Mouse (Mus musculus) CH12.LX (cell line): ENCODE results near the gene Ippk. TPM values are rescaled to one million over a fixed set of nuclear protein-coding genes. Genes with fewer than 3 reads are reported as not detected.

Experiments
- DNase-seq: peaks from one replicate; pipeline ENCODE4 v3.0.0-alpha.2; 2013; ENCODE audit errors: extremely low read depth
- H3K27ac ChIP-seq: 2 replicates; pipeline ENCODE4 v1.5.1; 2012; ENCODE audit warnings: low read depth, mild to moderate bottlenecking, control low read depth, moderate library complexity; ENCODE audit not compliant: insufficient read depth
- H3K27me3 ChIP-seq: replicated peaks from 2 replicates; pipeline ENCODE3; 2012; ENCODE audit warnings: inconsistent platforms
- H3K36me3 ChIP-seq, 2 experiments: replicated peaks in 1 of 2; 2 replicates each; pipeline versions ENCODE3 to v1.6.1; 2012; ENCODE audit warnings: inconsistent platforms in 1 of 2, low read length in 1 of 2, mild to moderate bottlenecking in 1 of 2, mixed read lengths in 1 of 2, moderate library complexity in 1 of 2; ENCODE audit not compliant: control insufficient read depth in 1 of 2, insufficient read depth in 1 of 2
- H3K4me1 ChIP-seq, 2 experiments: 2 replicates each; pipeline ENCODE4 v1.6.1; 2012; ENCODE audit warnings: inconsistent platforms in 1 of 2, moderate library complexity in 1 of 2; ENCODE audit not compliant: insufficient read depth in 2 of 2, control insufficient read depth in 1 of 2
- H3K4me2 ChIP-seq: 2 replicates; pipeline ENCODE4 v1.6.1; 2012; ENCODE audit warnings: low read depth, mild to moderate bottlenecking, control low read depth; ENCODE audit not compliant: poor library complexity, insufficient read depth, severe bottlenecking
- H3K4me3 ChIP-seq, 3 experiments: fragments of 150-350 bp in 1 of 3; sonication (generic) in 1 of 3; replicated peaks in 1 of 3; 2 replicates each; pipeline versions ENCODE3 to v1.5.1; 2011 to 2012; ENCODE audit warnings: low read depth in 2 of 3, low read length in 2 of 3, mild to moderate bottlenecking in 2 of 3, moderate library complexity in 2 of 3, control low read depth in 1 of 3, improper control_type of control experiment in 1 of 3, inconsistent platforms in 1 of 3, mixed read lengths in 1 of 3; ENCODE audit not compliant: poor library complexity in 1 of 3
- H3K79me2 ChIP-seq: replicated peaks from 2 replicates; pipeline ENCODE4 v1.6.1; 2012; ENCODE audit warnings: mild to moderate bottlenecking, moderate library complexity; ENCODE audit not compliant: control insufficient read depth, poor library complexity, insufficient read depth, severe bottlenecking; ENCODE audit errors: extremely low read depth
- H3K9ac ChIP-seq: 2 replicates; pipeline ENCODE4 v1.6.1; 2012; ENCODE audit warnings: low read depth, mild to moderate bottlenecking, control low read depth, moderate library complexity; ENCODE audit not compliant: insufficient read depth
- H3K9me3 ChIP-seq: replicated peaks from 2 replicates; pipeline ENCODE3; 2012; ENCODE audit warnings: low read length, inconsistent platforms, mixed read lengths
- CTCF ChIP-seq, 2 experiments: IDR thresholded peaks in 1 of 2; conservative IDR thresholded peaks in 1 of 2; 2 replicates each; pipeline ENCODE4 v1.5.1; 2011 to 2012; ENCODE audit warnings: low read depth in 2 of 2, low read length in 2 of 2, improper control_type of control experiment in 1 of 2, inconsistent platforms in 1 of 2, mild to moderate bottlenecking in 1 of 2, moderate library complexity in 1 of 2
- MAZ ChIP-seq: IDR thresholded peaks from 2 replicates; pipeline ENCODE4 v1.6.1; 2012; ENCODE audit warnings: low read depth, mild to moderate bottlenecking, inconsistent platforms, low read length, improper control_type of control experiment, moderate library complexity
- POLR2A ChIP-seq: IDR thresholded peaks from 2 replicates; pipeline ENCODE4 v1.6.1; 2011; ENCODE audit warnings: low read depth, mild to moderate bottlenecking, improper control_type of control experiment, low read length
- dilution Hi-C: fragments of 300-500 bp; cut with MboI; formaldehyde crosslinking; loops from 2 replicates; pipeline ENCODE4 v1.14.3; 2020; ENCODE audit warnings: low sequenced_read_pairs; ENCODE audit not compliant: extremely low pct_unique_long_range_greater_than_20kb, extremely low pct_ligation_motif_present
- in situ Hi-C: fragments of 300-500 bp; cut with MboI; formaldehyde crosslinking; loops from 3 replicates; pipeline ENCODE4 v1.14.3; 2019; ENCODE audit warnings: low sequenced_read_pairs, low pct_ligation_motif_present, low pct_unique_long_range_greater_than_20kb, mixed read lengths
- polyA plus RNA-seq: library from polyadenylated mRNA; unstranded; fragments of >175 nt; gene quantifications from 2 replicates; pipeline ENCODE4 v1.2.1, GENCODE M21; 2012; ENCODE audit warnings: low read depth; ENCODE audit not compliant: insufficient read length
- total RNA-seq, 2 experiments: library from RNA; depleted of rRNA; stranded (reverse); fragments of 300-350 nt in 1 of 2; fragments of >200 nt in 1 of 2; gene quantifications; 2 replicates each; pipeline ENCODE4 v1.2.3; 2012 to 2014

Gene Ippk
- total and polyA plus RNA-seq, 3 experiments: 8.7 to 21.5 (median 10.3) TPM

- H3K4me1 ChIP-seq: no peaks in the 10 kb centered on the region
- in situ Hi-C loops: no loop called here
- no peak overlapping the region for H3K4me3 ChIP-seq
- DNase-seq: no peak
- no peaks in the 10 kb centered on the region for H3K9me3 ChIP-seq
- H3K27ac ChIP-seq: no peak overlapping the region
- dilution Hi-C loops: no loop called here
- H3K79me2 ChIP-seq: no peaks in the 10 kb centered on the region
- H3K36me3 ChIP-seq: no peaks in the 10 kb centered on the region
- H3K9ac ChIP-seq: no peak overlapping the region
- no peaks in the 10 kb centered on the region for H3K27me3 ChIP-seq
- no peak overlapping the region for H3K4me2 ChIP-seq
- TF ChIP-seq MAZ: no peak
- TF ChIP-seq CTCF (conservative IDR thresholded peaks at IDR 0.05 in 1 of 2, IDR thresholded peaks at IDR 0.05 in 1 of 2; ENCODE audit: low read depth in 2 of 2, low read length in 2 of 2): no peak
- TF ChIP-seq POLR2A: no peak
- TF ChIP-seq, all 38 proteins: peak for 0
Measured at GRCm38 (mm10) chr13:49507176-49507575, 86.1 kb downstream of the Ippk start.

Other genes with a start within 250 kb of the Ippk start
- gene Ninj1, start 233.8 kb upstream of the Ippk start, total RNA-seq (2012; rRNA removed): 12.7 and 14.2 TPM in 2 replicates
- gene Ninj1, start 233.8 kb upstream of the Ippk start, total RNA-seq (2014; rRNA removed): 18.8 and 21.2 TPM in 2 replicates
- gene Ninj1, start 233.8 kb upstream of the Ippk start, polyA plus RNA-seq: 24.9 and 25.2 TPM in 2 replicates
- 4.9 and 5.2 TPM in 2 replicates for gene Card19, start 205.2 kb upstream of the Ippk start, total RNA-seq (2012; rRNA removed)
- gene Card19, start 205.2 kb upstream of the Ippk start, total RNA-seq (2014; rRNA removed): 3.8 and 3.9 TPM in 2 replicates
- gene Card19, start 205.2 kb upstream of the Ippk start, polyA plus RNA-seq: 5.7 and 9.3 TPM in 2 replicates
- gene Susd3, start 172.5 kb upstream of the Ippk start, total RNA-seq (2012; rRNA removed): 7.7 and 12.0 TPM in 2 replicates
- 19.0 and 24.2 TPM in 2 replicates for gene Susd3, start 172.5 kb upstream of the Ippk start, total RNA-seq (2014; rRNA removed)
- 6.0 and 8.2 TPM in 2 replicates for gene Susd3, start 172.5 kb upstream of the Ippk start, polyA plus RNA-seq
- gene Fgd3, start 100.9 kb upstream of the Ippk start, total RNA-seq (2012; rRNA removed): 13.6 and 16.1 TPM in 2 replicates
- 8.7 and 9.5 TPM in 2 replicates for gene Fgd3, start 100.9 kb upstream of the Ippk start, total RNA-seq (2014; rRNA removed)
- 14.5 and 15.9 TPM in 2 replicates for gene Fgd3, start 100.9 kb upstream of the Ippk start, polyA plus RNA-seq
- gene Bicd2, start 79.7 kb upstream of the Ippk start, total RNA-seq (2012; rRNA removed): 21.0 and 21.3 TPM in 2 replicates
- 16.9 and 18.0 TPM in 2 replicates for gene Bicd2, start 79.7 kb upstream of the Ippk start, total RNA-seq (2014; rRNA removed)
- gene Bicd2, start 79.7 kb upstream of the Ippk start, polyA plus RNA-seq: 26.5 and 27.0 TPM in 2 replicates
- gene Tes3-ps, start 72.1 kb downstream of the Ippk start, total RNA-seq (2012; rRNA removed): 0.25 TPM in 2 replicates
- gene Tes3-ps, start 72.1 kb downstream of the Ippk start, total RNA-seq (2014; rRNA removed): 2.3 and 2.5 TPM in 2 replicates
- gene Tes3-ps, start 72.1 kb downstream of the Ippk start, polyA plus RNA-seq: 1.6 and 1.7 TPM in 2 replicates
- under 0.01 and 0.04 TPM in 2 replicates for gene Ecm2, start 83.6 kb downstream of the Ippk start, total RNA-seq (2012; rRNA removed)
- gene Ecm2, start 83.6 kb downstream of the Ippk start, total RNA-seq (2014; rRNA removed): not detected in 2 replicates
- gene Ecm2, start 83.6 kb downstream of the Ippk start, polyA plus RNA-seq: 0.08 and 0.14 TPM in 2 replicates
- gene Aspn, start 123.2 kb downstream of the Ippk start, total RNA-seq (2012; rRNA removed): not detected in 2 replicates
- not detected in 2 replicates for gene Aspn, start 123.2 kb downstream of the Ippk start, total RNA-seq (2014; rRNA removed)
- 0.23 and 0.27 TPM in 2 replicates for gene Aspn, start 123.2 kb downstream of the Ippk start, polyA plus RNA-seq
- gene Omd, start 161.2 kb downstream of the Ippk start, total RNA-seq (2012; rRNA removed): not detected in 2 replicates
- not detected in 2 replicates for gene Omd, start 161.2 kb downstream of the Ippk start, total RNA-seq (2014; rRNA removed)
- gene Omd, start 161.2 kb downstream of the Ippk start, polyA plus RNA-seq: 0.25 and 0.37 TPM in 2 replicates
- gene Ogn, start 186.8 kb downstream of the Ippk start, total RNA-seq (2012; rRNA removed): not detected in 2 replicates
- gene Ogn, start 186.8 kb downstream of the Ippk start, total RNA-seq (2014; rRNA removed): not detected in 2 replicates
- gene Ogn, start 186.8 kb downstream of the Ippk start, polyA plus RNA-seq: not detected in 2 replicates
- gene Cenpp, start 231.5 kb downstream of the Ippk start, total RNA-seq (2012; rRNA removed): 11.2 and 14.9 TPM in 2 replicates
- 35.3 and 41.8 TPM in 2 replicates for gene Cenpp, start 231.5 kb downstream of the Ippk start, total RNA-seq (2014; rRNA removed)
- gene Cenpp, start 231.5 kb downstream of the Ippk start, polyA plus RNA-seq: 10.7 and 11.8 TPM in 2 replicates
- 14.9 and 24.0 TPM in 2 replicates for gene Nol8, start 231.8 kb downstream of the Ippk start, total RNA-seq (2012; rRNA removed)
- gene Nol8, start 231.8 kb downstream of the Ippk start, total RNA-seq (2014; rRNA removed): 33.4 and 40.1 TPM in 2 replicates
- 32.8 and 36.7 TPM in 2 replicates for gene Nol8, start 231.8 kb downstream of the Ippk start, polyA plus RNA-seq